Mouse (Mus musculus): Measurements from ENCODE around the gene Aig1. TPM values are rescaled to one million over a fixed set of nuclear protein-coding genes. Genes with fewer than 3 reads are reported as not detected.

Aig1 gene
- polyA plus RNA-seq, 1 experiment from 2014 or later = 15.6 TPM

DNA sequence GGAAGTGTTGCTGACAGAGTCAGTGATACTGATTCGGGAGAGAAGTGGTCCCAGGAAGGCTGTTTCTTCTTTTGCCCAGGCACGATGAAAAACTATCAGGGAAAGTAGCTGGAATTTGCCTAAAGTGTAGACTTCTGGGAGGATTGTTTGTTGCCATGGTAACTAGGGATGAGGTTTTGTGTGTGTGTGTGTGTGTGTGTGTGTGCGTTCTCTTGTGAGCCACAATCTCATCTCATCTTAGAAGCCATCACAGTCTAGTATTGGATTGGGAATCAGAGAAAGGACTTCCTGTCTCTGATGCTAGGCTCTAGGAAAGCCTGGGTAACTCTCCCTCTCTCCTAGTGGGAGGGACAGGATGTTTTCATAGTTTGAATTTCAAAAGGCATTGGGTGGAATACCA lies 237.0 kb downstream of the Aig1 start:
- WGBS (ENCODE audit: missing documents) = 92% methylated on average over 3 of the region's 3 CpGs
- Histone ChIP-seq H3K79me2 (ENCODE audit: inconsistent target) (no peaks in the 10 kb centered on the region), H3K36me3 (ENCODE audit: inconsistent target) (no peaks in the 10 kb centered on the region), H3K4me3 (ENCODE audit: inconsistent target) (no peak overlapping the region), H3K27ac (no peak overlapping the region)

DNA sequence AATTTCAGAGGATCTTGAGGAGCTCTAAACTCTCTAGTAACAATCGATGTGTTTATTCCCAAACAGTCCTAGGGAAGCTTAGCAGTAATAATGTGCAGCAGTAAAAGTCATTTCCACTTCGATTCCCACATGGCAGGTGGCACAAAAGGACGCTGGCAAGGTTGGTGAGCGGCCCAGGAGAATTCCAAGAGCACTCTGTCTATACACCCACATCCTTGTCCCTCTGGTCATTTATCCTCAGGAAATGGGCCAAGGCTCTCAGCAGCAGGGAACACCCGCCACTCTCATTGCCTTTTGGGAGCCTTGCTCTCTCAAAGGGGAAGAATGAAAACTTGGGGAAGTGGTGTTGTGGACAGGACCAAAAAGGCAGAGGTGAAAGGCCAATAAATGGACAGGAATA lies 245.0 kb downstream of the Aig1 start:
- Histone ChIP-seq H3K36me3 (ENCODE audit: inconsistent target) (no peaks in the 10 kb centered on the region), H3K79me2 (ENCODE audit: inconsistent target) (no peaks in the 10 kb centered on the region), H3K27ac (no peak overlapping the region), H3K4me3 (ENCODE audit: inconsistent target) (no peak overlapping the region)
- WGBS (ENCODE audit: missing documents) = 91% methylated on average over 5 of the region's 5 CpGs

DNA sequence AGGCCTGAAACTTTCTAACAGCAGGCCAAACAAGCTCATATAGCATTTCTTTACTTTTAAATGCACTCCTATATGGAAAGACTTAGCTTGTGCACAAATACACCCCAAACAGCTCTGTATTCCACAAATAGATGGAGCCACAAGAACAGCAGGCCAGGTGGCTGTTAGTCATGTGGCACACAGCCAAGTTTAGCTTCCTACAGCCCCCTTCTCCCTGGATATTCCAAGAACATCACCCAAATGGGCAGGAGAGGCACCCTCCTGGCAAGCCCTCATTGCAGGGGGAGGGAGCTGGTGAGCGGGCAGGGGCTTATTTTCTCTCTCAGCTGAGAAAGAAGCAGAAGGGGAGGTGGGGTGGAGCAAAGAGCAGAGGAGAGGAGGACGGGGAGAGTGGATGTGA lies 267.9 kb downstream of the Aig1 start:
- no peaks in the 10 kb centered on the region for H3K79me2 ChIP-seq (ENCODE audit: inconsistent target)
- 75% methylated on average over 2 of the region's 2 CpGs for WGBS (ENCODE audit: missing documents)
- no peak overlapping the region for H3K4me3 ChIP-seq (ENCODE audit: inconsistent target)
- no peaks in the 10 kb centered on the region for H3K36me3 ChIP-seq (ENCODE audit: inconsistent target)
- no peak overlapping the region for H3K27ac ChIP-seq

DNA sequence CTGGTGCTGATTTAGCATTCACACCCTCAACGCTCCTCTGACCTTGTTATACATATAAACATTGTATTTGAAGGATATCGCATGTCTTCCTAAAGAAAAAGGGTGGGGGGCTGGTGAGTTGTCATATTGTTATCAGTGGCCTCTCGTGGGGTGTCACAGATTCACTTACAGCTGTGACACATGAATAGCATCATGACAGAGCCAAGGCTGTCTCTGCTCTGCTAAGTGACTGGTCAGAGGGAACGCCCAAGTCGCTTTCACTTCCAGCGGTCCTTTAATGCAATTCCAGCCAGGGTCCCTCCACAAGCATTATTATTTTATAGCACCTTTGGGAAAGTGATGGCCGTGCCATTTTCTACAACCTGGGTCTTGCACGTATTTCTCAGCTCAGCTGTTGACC lies 271.3 kb downstream of the Aig1 start:
- WGBS (ENCODE audit: missing documents) = 93% methylated on average over 8 of the region's 8 CpGs
- H3K36me3 ChIP-seq (ENCODE audit: inconsistent target) = no peaks in the 10 kb centered on the region
- H3K4me3 ChIP-seq (ENCODE audit: inconsistent target) = no peak overlapping the region
- H3K27ac ChIP-seq = no peak overlapping the region
- no peaks in the 10 kb centered on the region for H3K79me2 ChIP-seq (ENCODE audit: inconsistent target)

Other genes starting within 250 kb of the Aig1 start
- gene Hivep2, start 97.1 kb upstream of the Aig1 start, polyA plus RNA-seq (2018) = 2.0 to 3.3 TPM (median 3.2 TPM) in 3 replicates